Mouse (Mus musculus) forebrain, postnatal 0 days (tissue): ENCODE measurements around the gene Shd. TPM values are rescaled to one million over a fixed set of nuclear protein-coding genes. Genes with fewer than 3 reads are reported as not detected.

Source experiments
- ATAC-seq: fragments of 200-750 bp; cut with Nextera tagmentation; 2 replicates; pipeline ENCODE4 v1.8.0; 2017; ENCODE audit warnings: mild to moderate bottlenecking, moderate library complexity
- DNase-seq: peaks from one replicate; pipeline ENCODE4 v3.0.0-alpha.2; 2015
- H3K27ac ChIP-seq: fragments of 300-500 bp; sonication (generic); 2 replicates; pipeline ENCODE4 v1.5.1; 2014; ENCODE audit warnings: low read depth, mild to moderate bottlenecking, antibody characterized with exemption, low read length, moderate library complexity, mixed read lengths
- H3K27me3 ChIP-seq: fragments of 300-500 bp; sonication (generic); 2 replicates; pipeline ENCODE4 v1.6.1; 2014; ENCODE audit warnings: mild to moderate bottlenecking, low read length, mixed read lengths; ENCODE audit not compliant: insufficient read depth
- H3K36me3 ChIP-seq: fragments of 300-500 bp; sonication (generic); 2 replicates; pipeline ENCODE4 v1.6.1; 2014; ENCODE audit warnings: mild to moderate bottlenecking, moderate library complexity; ENCODE audit not compliant: insufficient read depth
- H3K4me1 ChIP-seq: fragments of 300-500 bp; sonication (generic); 2 replicates; pipeline ENCODE4 v1.6.1; 2014; ENCODE audit warnings: antibody characterized with exemption; ENCODE audit not compliant: insufficient read depth
- H3K4me2 ChIP-seq: fragments of 300-500 bp; sonication (generic); 2 replicates; pipeline ENCODE4 v1.6.1; 2014; ENCODE audit warnings: low read depth, mild to moderate bottlenecking, moderate library complexity
- H3K4me3 ChIP-seq: fragments of 300-500 bp; sonication (generic); 2 replicates; pipeline ENCODE4 v1.5.1; 2014; ENCODE audit warnings: low read depth, low read length, mixed read lengths
- H3K9ac ChIP-seq: fragments of 300-500 bp; sonication (generic); 2 replicates; pipeline ENCODE4 v1.6.1; 2014; ENCODE audit warnings: mild to moderate bottlenecking
- H3K9me3 ChIP-seq: fragments of 300-500 bp; sonication (generic); 2 replicates; pipeline ENCODE4 v1.6.1; 2016; ENCODE audit warnings: low read length
- CTCF ChIP-seq: sonication (generic); IDR thresholded peaks from 2 replicates; pipeline ENCODE4 v1.5.1; 2016; ENCODE audit warnings: antibody characterized with exemption, control low read depth, low read depth
- WGBS: fragments of 180-500 bp; shearing (Covaris S2); extraction: QIAGEN DNeasy Blood & Tissue Kit; methylation state at CpG from one replicate; pipeline ENCODE4 v1.1.7; 2014; 5-methylcytosine and 5-hydroxymethylcytosine counted together
- polyA plus RNA-seq: library from polyadenylated mRNA; unstranded; fragments of >200 nt; fragmentation: Nextera tagmentation; extraction: Ambion mirVana; gene quantifications from 2 replicates; pipeline ENCODE4 v1.2.1, GENCODE M21; 2015
- total RNA-seq: library from RNA; depleted of rRNA; stranded (reverse); fragments of >200 nt; gene quantifications from 2 replicates; pipeline ENCODE4 v1.2.3, GENCODE M21; 2014

The Shd gene
- total and polyA plus RNA-seq, 2 experiments from 2014 or later: 116 to 152 TPM

- H3K27ac ChIP-seq: no peak overlapping the region
- no peaks in the 10 kb centered on the region for H3K27me3 ChIP-seq
- TF ChIP-seq CTCF: no peak
- peaks cover 41% of the 10 kb centered on the region for H3K36me3 ChIP-seq
- H3K4me1 ChIP-seq: peaks cover 13% of the 10 kb centered on the region
- no peak overlapping the region for H3K4me3 ChIP-seq
- DNase-seq (no peak), ATAC-seq (no peak)
- no peak overlapping the region for H3K9ac ChIP-seq
- WGBS: 73% methylated on average over 7 of the region's 7 CpGs
- H3K4me2 ChIP-seq: no peak overlapping the region
- H3K9me3 ChIP-seq: no peaks in the 10 kb centered on the region
These were observed 2.1 kb upstream of the Shd start for GRCm38 (mm10) chr17:55968210-55968609.

GRCm38 (mm10) chr17:55969560-55969959, 707 bp upstream of the Shd start:
- TF ChIP-seq CTCF: no peak
- 20% methylated on average over 14 of the region's 14 CpGs for WGBS
- H3K9ac ChIP-seq: peak overlapping the region; percentile 93
- H3K4me1 ChIP-seq: peaks cover 13% of the 10 kb centered on the region
- peak overlapping the region; percentile 96 for H3K4me2 ChIP-seq
- no peaks in the 10 kb centered on the region for H3K9me3 ChIP-seq
- no peaks in the 10 kb centered on the region for H3K27me3 ChIP-seq
- peak; percentile 61 for ATAC-seq
- DNase-seq: peak; percentile 80
- peak overlapping the region; percentile 66 for H3K27ac ChIP-seq
- H3K36me3 ChIP-seq: peaks cover 37% of the 10 kb centered on the region
- H3K4me3 ChIP-seq: peak overlapping the region; percentile 72

DNA sequence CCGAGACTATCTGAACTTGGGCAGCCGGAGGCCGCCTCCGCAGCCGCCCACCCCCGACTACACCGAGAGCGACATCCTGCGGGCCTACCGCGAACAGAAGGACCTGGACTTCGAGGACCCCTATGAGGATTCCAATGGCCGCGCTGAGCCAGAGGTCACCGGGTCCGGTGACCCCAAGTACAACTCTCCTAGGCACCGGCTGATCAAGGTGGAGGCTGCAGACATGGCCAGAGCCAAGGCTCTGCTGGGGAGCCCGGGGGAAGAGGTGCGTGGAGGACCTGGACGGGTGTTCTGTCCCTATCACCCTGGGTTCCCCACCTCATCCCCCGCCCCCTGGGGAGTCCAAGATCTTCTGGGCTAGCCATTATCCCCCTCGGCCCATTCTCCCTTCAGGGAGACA, 1.2 kb downstream of the Shd start:
- peak overlapping the region; percentile 93 for H3K9ac ChIP-seq
- peaks cover 31% of the 10 kb centered on the region for H3K36me3 ChIP-seq
- DNase-seq (no peak), ATAC-seq (no peak)
- TF ChIP-seq CTCF: no peak
- no peaks in the 10 kb centered on the region for H3K27me3 ChIP-seq
- peaks cover 13% of the 10 kb centered on the region for H3K4me1 ChIP-seq
- WGBS: 30% methylated on average over 22 of the region's 22 CpGs
- no peak overlapping the region for H3K27ac ChIP-seq
- H3K4me3 ChIP-seq: peak overlapping the region; percentile 72
- H3K9me3 ChIP-seq: no peaks in the 10 kb centered on the region
- peak overlapping the region; percentile 96 for H3K4me2 ChIP-seq

GRCm38 (mm10) chr17:55976255-55976862, 6.1 kb downstream of the Shd start:
- TF ChIP-seq CTCF: peak; percentile 79
- ATAC-seq (peak; percentile 80), DNase-seq (peak; percentile 84)
- no peaks in the 10 kb centered on the region for H3K9me3 ChIP-seq
- H3K4me1 ChIP-seq: peaks cover 5% of the 10 kb centered on the region; the same call in 1 of the 2 replicates
- H3K4me2 ChIP-seq: no peak overlapping the region
- no peak overlapping the region for H3K4me3 ChIP-seq
- no peaks in the 10 kb centered on the region for H3K27me3 ChIP-seq
- H3K36me3 ChIP-seq: peaks cover 17% of the 10 kb centered on the region
- WGBS: 19% methylated on average over 13 of the region's 13 CpGs
- H3K27ac ChIP-seq: no peak overlapping the region
- no peak overlapping the region for H3K9ac ChIP-seq

DNA sequence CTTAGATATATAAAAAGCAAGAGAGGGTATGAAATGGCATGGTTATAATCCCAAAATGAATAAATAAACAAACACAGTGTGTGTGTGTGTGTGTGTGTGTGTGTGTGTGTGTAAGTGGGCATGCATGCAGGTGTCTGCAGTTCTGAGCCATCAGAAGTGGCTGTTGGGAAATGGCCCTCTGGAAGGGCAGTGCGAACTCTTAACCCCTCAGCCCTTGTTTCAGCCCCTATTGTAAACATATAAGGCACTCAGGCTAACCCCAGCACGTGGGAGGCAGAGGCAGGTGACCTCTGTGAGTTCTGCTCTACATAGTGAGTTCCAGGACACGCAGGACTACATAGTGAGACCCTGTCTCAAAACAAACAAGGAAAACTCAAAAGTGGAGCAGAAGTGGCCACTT, 7.0 kb downstream of the Shd start:
- Histone ChIP-seq H3K27me3 (no peaks in the 10 kb centered on the region), H3K9ac (no peak overlapping the region), H3K27ac (no peak overlapping the region), H3K4me2 (no peak overlapping the region), H3K4me3 (no peak overlapping the region), H3K36me3 (peaks cover 17% of the 10 kb centered on the region), H3K9me3 (no peaks in the 10 kb centered on the region), H3K4me1 (no peaks in the 10 kb centered on the region)
- DNase-seq (no peak), ATAC-seq (no peak)
- 64% methylated on average over 3 of the region's 3 CpGs for WGBS
- TF ChIP-seq CTCF: no peak

- DNase-seq (peak; percentile 91), ATAC-seq (peak; percentile 93)
- peak; percentile 11; the same call in 1 of the 2 replicates for TF ChIP-seq CTCF
- Histone ChIP-seq H3K27me3 (no peaks in the 10 kb centered on the region), H3K4me2 (peak within 1 kb of the TSS; percentile 84), H3K27ac (peak within 1 kb of the TSS; percentile 21; the same call in 1 of the 2 replicates), H3K36me3 (peaks cover 16% of the 10 kb centered on the region), H3K9me3 (no peaks in the 10 kb centered on the region), H3K9ac (peak within 1 kb of the TSS; percentile 81), H3K4me1 (no peaks in the 10 kb centered on the region; the same call in 1 of the 2 replicates), H3K4me3 (peak within 1 kb of the TSS; percentile 77)
- WGBS: 9% methylated on average over 34 of the region's 35 CpGs
These were observed 16.0 kb downstream of the Shd start, which contains the start of gene Fsd1 for GRCm38 (mm10) chr17:55986030-55986961. Gene Fsd1, plus strand, starts transcription at chr17:55986509.
